Mouse (Mus musculus) limb, embryonic 10.5 days (tissue): ENCODE data around the gene Lima1. TPM values are rescaled to one million over a fixed set of nuclear protein-coding genes. Genes with fewer than 3 reads are reported as not detected.
"Not testable (repeated sequence)": the region's sequence is repeated elsewhere in the genome, so short reads cannot be mapped to it uniquely, and the experiment has no call there.

Source experiments
- DNase-seq: peaks from one replicate; pipeline ENCODE4 v3.0.0-alpha.2; 2017; ENCODE audit warnings: low spot score
- H3K27ac ChIP-seq: fragments of 300-500 bp; sonication (generic); 2 replicates; pipeline ENCODE4 v1.5.1; 2016; ENCODE audit warnings: mild to moderate bottlenecking
- H3K27me3 ChIP-seq: fragments of 300-500 bp; sonication (generic); 2 replicates; pipeline ENCODE4 v1.6.1; 2016; ENCODE audit warnings: low read depth, mild to moderate bottlenecking; ENCODE audit not compliant: poor library complexity, severe bottlenecking
- H3K36me3 ChIP-seq: fragments of 300-500 bp; sonication (generic); 2 replicates; pipeline ENCODE4 v1.6.1; 2016; ENCODE audit warnings: mild to moderate bottlenecking, moderate library complexity
- H3K4me1 ChIP-seq: fragments of 300-500 bp; sonication (generic); 2 replicates; pipeline ENCODE4 v1.6.1; 2016
- H3K4me3 ChIP-seq: fragments of 300-500 bp; sonication (generic); 2 replicates; pipeline ENCODE4 v1.5.1; 2016; ENCODE audit warnings: mild to moderate bottlenecking, moderate library complexity
- H3K9me3 ChIP-seq: fragments of 300-500 bp; sonication (generic); replicated peaks from 2 replicates; pipeline ENCODE4 v1.6.1; 2016; ENCODE audit warnings: mild to moderate bottlenecking
- WGBS: fragments of 180-500 bp; shearing (Covaris S2); methylation state at CpG from one replicate; pipeline ENCODE4 v1.1.7; 2016; 5-methylcytosine and 5-hydroxymethylcytosine counted together
- polyA plus RNA-seq: library from polyadenylated mRNA; unstranded; fragments of >200 nt; fragmentation: Nextera tagmentation; extraction: Ambion mirVana; gene quantifications from 2 replicates; pipeline ENCODE4 v1.2.1, GENCODE M21; 2016

Gene Lima1
- polyA plus RNA-seq, 1 experiment from 2014 or later = 70.8 TPM

- H3K27ac ChIP-seq = no peak overlapping the region
- no peaks in the 10 kb centered on the region for H3K9me3 ChIP-seq
- peaks cover 8% of the 10 kb centered on the region for H3K4me1 ChIP-seq
- no peaks in the 10 kb centered on the region for H3K36me3 ChIP-seq
- no peak overlapping the region for H3K4me3 ChIP-seq
- 86% methylated on average over 2 of the region's 3 CpGs for WGBS
- no peaks in the 10 kb centered on the region for H3K27me3 ChIP-seq
- no peak for DNase-seq
These were observed 16.1 kb upstream of the Lima1 start for GRCm38 (mm10) chr15:99891355-99891754.

GRCm38 (mm10) chr15:99890412-99891236, 15.4 kb upstream of the Lima1 start:
- H3K36me3 ChIP-seq = no peaks in the 10 kb centered on the region
- 50% methylated on average over 19 of the region's 19 CpGs for WGBS
- H3K4me1 ChIP-seq = peaks cover 8% of the 10 kb centered on the region
- H3K27ac ChIP-seq = no peak overlapping the region
- H3K9me3 ChIP-seq = no peaks in the 10 kb centered on the region
- no peaks in the 10 kb centered on the region for H3K27me3 ChIP-seq
- no peak for DNase-seq
- no peak overlapping the region for H3K4me3 ChIP-seq

- DNase-seq = no peak
- no peaks in the 10 kb centered on the region for H3K9me3 ChIP-seq
- H3K36me3 ChIP-seq = no peaks in the 10 kb centered on the region
- peaks cover 8% of the 10 kb centered on the region for H3K4me1 ChIP-seq
- WGBS = 76% methylated on average over 8 of the region's 8 CpGs
- no peak overlapping the region for H3K27ac ChIP-seq
- no peak overlapping the region for H3K4me3 ChIP-seq
- H3K27me3 ChIP-seq = no peaks in the 10 kb centered on the region
These were observed 14.1 kb upstream of the Lima1 start for GRCm38 (mm10) chr15:99889275-99889874.

GRCm38 (mm10) chr15:99887130-99887529, 11.9 kb upstream of the Lima1 start:
- DNase-seq, H3K27ac ChIP-seq, H3K27me3 ChIP-seq, H3K36me3 ChIP-seq, H3K4me1 ChIP-seq, H3K4me3 ChIP-seq, H3K9me3 ChIP-seq: not testable (repeated sequence)
- 97% methylated on average over 2 of the region's 2 CpGs for WGBS

- no peak overlapping the region for H3K4me3 ChIP-seq
- no peaks in the 10 kb centered on the region for H3K9me3 ChIP-seq
- H3K4me1 ChIP-seq = no peaks in the 10 kb centered on the region
- no peaks in the 10 kb centered on the region for H3K36me3 ChIP-seq
- no peaks in the 10 kb centered on the region for H3K27me3 ChIP-seq
- WGBS = 91% methylated on average over 12 of the region's 12 CpGs
- no peak for DNase-seq
- H3K27ac ChIP-seq = no peak overlapping the region
These were observed 8.8 kb upstream of the Lima1 start for GRCm38 (mm10) chr15:99884038-99884437.

- 92% methylated on average over 5 of the region's 5 CpGs for WGBS
These were observed 3.3 kb upstream of the Lima1 start for GRCm38 (mm10) chr15:99878541-99878940.

GRCm38 (mm10) chr15:99874612-99875333, 483 bp downstream of the Lima1 start:
- Histone ChIP-seq H3K36me3 (no peaks in the 10 kb centered on the region), H3K4me3 (peak overlapping the region; percentile 77), H3K27me3 (peaks cover 12% of the 10 kb centered on the region), H3K4me1 (peaks cover 16% of the 10 kb centered on the region), H3K27ac (peak overlapping the region; percentile 56), H3K9me3 (no peaks in the 10 kb centered on the region)
- DNase-seq = no peak
- WGBS = 10% methylated on average over 30 of the region's 30 CpGs

More at GRCm38 (mm10) chr15:99878541-99878940, 3.3 kb upstream of the Lima1 start:
- Histone ChIP-seq H3K4me3 (no peak overlapping the region), H3K9me3 (no peaks in the 10 kb centered on the region), H3K27me3 (peaks cover 11% of the 10 kb centered on the region), H3K4me1 (peaks cover 16% of the 10 kb centered on the region), H3K36me3 (no peaks in the 10 kb centered on the region), H3K27ac (no peak overlapping the region)
- no peak for DNase-seq

GRCm38 (mm10) chr15:99872543-99872942, 2.7 kb downstream of the Lima1 start:
- WGBS = 85% methylated on average over 3 of the region's 3 CpGs
- no peaks in the 10 kb centered on the region for H3K9me3 ChIP-seq
- H3K4me1 ChIP-seq = peaks cover 16% of the 10 kb centered on the region
- H3K27me3 ChIP-seq = peaks cover 12% of the 10 kb centered on the region
- DNase-seq = no peak
- H3K36me3 ChIP-seq = no peaks in the 10 kb centered on the region
- H3K4me3 ChIP-seq = no peak overlapping the region
- no peak overlapping the region for H3K27ac ChIP-seq

GRCm38 (mm10) chr15:99867654-99868053, 7.6 kb downstream of the Lima1 start:
- H3K27ac ChIP-seq = no peak overlapping the region
- WGBS = 68% methylated on average over 4 of the region's 4 CpGs
- DNase-seq = no peak
- H3K36me3 ChIP-seq = no peaks in the 10 kb centered on the region
- no peaks in the 10 kb centered on the region for H3K27me3 ChIP-seq
- H3K4me1 ChIP-seq = peaks cover 14% of the 10 kb centered on the region; the same call in 1 of the 2 replicates
- no peak overlapping the region for H3K4me3 ChIP-seq
- no peaks in the 10 kb centered on the region for H3K9me3 ChIP-seq

GRCm38 (mm10) chr15:99866450-99867221, 8.6 kb downstream of the Lima1 start:
- Histone ChIP-seq H3K4me3 (no peak overlapping the region), H3K36me3 (no peaks in the 10 kb centered on the region), H3K27me3 (no peaks in the 10 kb centered on the region), H3K27ac (no peak overlapping the region), H3K9me3 (no peaks in the 10 kb centered on the region), H3K4me1 (peaks cover 22% of the 10 kb centered on the region; the same call in 1 of the 2 replicates)
- DNase-seq = no peak
- 69% methylated on average over 15 of the region's 15 CpGs for WGBS

- DNase-seq = no peak
- Histone ChIP-seq H3K9me3 (no peaks in the 10 kb centered on the region), H3K27me3 (no peaks in the 10 kb centered on the region), H3K27ac (no peak overlapping the region), H3K4me1 (peaks cover 22% of the 10 kb centered on the region; the same call in 1 of the 2 replicates), H3K4me3 (no peak overlapping the region), H3K36me3 (no peaks in the 10 kb centered on the region)
- 67% methylated on average over 5 of the region's 5 CpGs for WGBS
These were observed 9.3 kb downstream of the Lima1 start for GRCm38 (mm10) chr15:99865942-99866341.

GRCm38 (mm10) chr15:99865494-99865941, 9.7 kb downstream of the Lima1 start:
- no peak overlapping the region for H3K27ac ChIP-seq

More at GRCm38 (mm10) chr15:99865494-99865941, 9.7 kb downstream of the Lima1 start:
- no peak for DNase-seq
- H3K4me3 ChIP-seq = no peak overlapping the region
- no peaks in the 10 kb centered on the region for H3K9me3 ChIP-seq
- no peaks in the 10 kb centered on the region for H3K36me3 ChIP-seq
- peaks cover 23% of the 10 kb centered on the region for H3K4me1 ChIP-seq
- no peaks in the 10 kb centered on the region for H3K27me3 ChIP-seq
- WGBS = 93% methylated on average over 20 of the region's 20 CpGs
